Mouse (Mus musculus): ENCODE data around the gene Cutal.
A peak's percentile ranks its signal among the peaks of the same experiment; 100 is the strongest.

Cutal gene

DNA sequence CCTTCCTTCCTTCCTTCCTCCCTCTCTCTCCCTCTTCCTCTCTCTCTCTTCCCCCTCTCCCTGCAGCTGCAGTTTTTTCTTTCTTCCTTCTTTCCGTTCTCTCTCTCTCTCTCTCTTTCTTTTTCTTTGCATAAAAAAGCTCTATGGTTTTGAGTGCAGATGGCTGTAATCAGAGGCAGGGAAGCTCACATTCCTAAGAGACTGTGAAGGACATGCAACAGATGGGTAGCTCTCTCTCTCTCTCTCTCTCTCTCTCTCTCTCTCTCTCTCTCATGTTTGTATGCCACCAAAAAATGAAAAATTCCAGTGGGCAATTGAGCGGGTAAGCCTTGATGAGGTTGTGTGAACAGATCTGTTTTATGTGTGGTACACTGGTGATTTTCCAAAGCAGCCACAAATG is 10.0 kb downstream of the Cutal start:
- DNase-seq: no peak

DNA sequence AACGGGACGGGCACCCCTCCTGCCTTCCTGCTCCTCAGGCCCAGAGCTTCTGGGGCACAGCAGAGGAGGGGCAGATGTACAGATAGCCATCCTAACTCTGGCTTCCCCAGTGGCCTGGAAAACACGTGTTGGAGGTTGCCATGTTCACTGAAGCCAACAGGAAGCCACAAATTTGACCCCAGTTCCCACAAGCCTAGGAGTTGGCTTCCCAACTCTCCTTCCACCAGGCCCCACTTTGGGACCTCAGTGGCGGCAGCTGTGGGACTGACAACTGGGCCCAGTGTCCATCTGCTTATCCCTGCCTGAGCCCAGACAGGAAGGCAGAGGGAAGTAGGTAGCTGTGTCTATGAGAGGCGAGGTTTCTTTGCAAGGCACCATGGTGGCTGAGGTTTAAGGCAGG is 19.8 kb downstream of the Cutal start:
- DNase-seq: peak; percentile 69

DNA sequence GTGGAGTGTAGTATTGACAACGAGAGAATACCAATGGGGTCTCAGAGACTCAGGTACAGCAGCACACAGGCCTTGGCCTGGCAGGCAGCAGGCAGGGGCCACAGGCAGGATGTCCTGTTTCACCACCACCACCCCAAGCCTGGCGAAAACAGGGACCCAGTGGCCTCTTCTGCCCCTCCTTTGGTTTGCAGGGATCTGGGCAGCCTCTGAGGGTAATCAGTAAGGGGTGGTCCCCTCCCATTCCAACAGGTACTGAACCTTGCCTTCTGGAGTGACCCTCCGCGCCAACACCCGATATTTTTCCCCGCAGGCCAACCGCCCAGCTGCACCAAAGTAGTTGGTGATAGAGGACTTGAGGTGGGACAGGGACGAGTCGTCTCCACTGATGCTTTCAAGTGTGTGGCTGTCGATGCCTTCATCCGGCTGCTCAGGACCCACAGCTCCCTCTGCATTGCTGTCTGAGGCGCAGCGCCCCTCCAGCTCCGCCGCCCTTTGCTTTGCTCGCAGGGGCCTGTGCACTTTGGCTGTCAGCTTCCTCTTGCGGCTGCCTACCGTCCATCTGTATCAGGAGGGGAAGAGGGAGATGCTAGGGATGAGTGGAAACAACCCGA is 21.4 kb downstream of the Cutal start:
- peak; percentile 80 for DNase-seq

DNA sequence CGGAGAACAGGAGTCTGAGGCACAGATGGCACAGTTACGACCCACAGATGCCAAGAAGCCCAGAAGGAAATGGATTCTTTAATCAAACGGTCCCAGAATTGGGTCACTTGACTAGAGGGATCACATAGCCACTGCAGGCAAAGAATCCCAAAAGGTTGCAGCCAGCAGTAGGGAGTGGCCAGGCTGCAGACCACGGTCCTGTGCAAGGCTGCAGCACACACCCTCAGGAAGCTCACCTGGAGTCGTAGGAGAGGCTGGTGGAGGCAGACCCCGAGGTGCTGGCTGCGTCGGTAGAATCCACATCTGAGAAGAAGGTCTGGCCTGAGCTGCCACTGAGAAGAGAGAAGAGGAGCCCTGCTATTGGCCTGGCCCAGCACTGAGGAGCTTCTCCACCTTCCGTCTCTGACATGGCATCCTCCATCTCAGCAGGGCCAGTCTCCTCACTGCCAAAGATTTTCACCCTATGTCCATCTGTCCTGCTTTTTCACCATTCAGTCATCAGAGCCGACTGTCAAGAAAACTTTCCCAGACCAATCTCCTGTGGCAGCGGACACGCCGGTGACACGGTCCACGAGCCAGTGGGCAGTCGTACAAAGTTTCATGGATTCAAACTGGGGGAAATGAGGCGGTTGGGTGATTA is 22.7 kb downstream of the Cutal start:
- peak; percentile 83 for DNase-seq

DNA sequence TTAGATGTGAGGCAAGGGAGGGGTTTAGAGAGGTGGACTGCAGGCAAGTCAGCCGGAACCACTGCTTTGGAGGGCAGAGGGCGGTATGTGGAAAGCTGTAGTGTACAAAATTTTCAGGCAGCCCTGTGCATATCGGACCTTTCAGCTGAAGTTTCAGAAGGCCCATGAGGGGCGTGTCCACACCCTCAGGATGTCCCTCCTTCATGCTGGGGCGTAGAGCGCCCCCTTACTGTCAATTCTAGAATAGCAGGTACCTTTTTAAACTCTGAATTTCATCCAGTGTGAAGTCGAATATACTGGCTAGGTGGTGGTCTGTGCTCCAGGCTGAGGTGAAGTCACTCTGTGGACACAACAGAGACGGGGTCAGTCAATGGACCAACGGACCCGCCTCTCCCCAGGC is 23.6 kb downstream of the Cutal start:
- DNase-seq: peak; percentile 90

DNA sequence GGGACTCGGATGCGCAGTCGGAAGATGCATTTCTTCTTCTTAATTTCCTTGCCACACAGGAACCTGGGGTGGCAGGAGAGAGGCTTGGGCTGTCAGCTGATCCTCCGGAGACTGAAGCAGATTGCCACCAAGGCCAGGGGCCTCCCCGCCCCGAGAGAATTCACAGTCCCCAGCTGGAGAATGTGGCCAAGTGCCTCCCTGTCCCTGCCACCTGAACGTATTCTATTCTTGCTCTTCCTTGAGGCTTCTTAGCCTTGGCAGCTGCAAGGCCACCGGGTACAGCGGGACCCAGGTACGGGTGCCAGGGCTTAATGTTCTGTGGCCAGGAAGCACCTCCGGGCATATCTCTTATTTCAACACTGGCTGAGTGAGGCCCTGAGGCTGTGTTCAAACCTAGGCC is 25.5 kb downstream of the Cutal start:
- peak; percentile 83 for DNase-seq

DNA sequence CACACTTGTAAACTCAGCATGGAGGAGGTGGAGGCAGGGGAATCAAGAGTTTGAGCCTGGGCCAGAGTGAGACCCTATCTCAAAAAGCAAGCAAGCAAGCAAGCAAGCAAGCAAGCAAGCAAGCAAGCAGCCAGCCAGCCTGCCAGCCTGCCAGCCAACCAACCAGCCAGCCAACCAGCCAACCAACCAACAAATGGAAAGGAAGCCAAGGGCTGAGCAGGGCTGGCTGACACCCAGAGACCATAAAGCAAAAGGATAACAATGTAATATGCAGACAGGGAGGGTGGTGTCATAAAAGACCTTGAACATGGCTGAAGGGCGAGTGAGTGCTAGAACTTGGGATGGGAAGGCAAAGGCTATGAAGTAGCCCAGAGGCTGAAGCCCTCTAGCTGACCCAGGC is 26.2 kb downstream of the Cutal start:
- peak; percentile 83 for DNase-seq

DNA sequence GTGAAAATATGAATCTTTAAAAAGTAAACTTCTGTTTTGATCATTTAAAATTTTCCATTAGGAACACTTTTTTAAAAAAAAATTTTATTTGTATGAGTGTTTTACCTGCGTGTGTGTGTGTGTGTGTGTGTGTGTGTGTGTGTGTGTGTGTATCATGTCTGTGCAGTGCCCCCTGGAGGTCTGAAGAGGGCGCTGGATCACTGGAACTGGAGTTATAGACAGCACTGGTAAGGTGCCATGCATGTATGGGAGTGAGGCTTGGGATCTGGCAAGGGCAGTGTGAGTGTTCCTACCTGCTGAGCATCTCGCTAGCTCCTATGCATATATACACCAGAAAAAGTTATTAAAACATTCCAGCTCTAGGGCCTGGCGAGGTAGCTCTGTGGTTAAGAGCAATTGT is 27.5 kb downstream of the Cutal start:
- peak; percentile 78 for DNase-seq

DNA sequence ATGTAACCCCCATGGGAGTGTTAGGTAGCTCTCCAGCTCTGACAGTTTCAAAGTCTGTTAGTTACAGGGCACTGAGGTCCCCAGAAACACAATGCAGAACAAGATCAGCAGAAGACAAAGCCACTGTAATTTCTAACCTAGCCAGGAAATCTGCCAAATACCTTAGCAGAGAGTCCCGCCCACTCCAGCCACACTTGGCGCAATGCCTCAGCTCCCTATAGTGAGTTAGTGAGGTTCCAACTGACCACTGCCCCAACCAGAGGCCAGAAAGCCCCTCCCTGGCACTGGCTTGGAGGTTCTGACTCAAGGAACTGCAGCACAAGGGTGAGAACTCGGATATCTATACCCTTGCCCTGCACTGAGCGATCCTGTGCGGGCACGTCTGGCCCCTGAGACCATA is 28.5 kb downstream of the Cutal start:
- peak; percentile 91 for DNase-seq

DNA sequence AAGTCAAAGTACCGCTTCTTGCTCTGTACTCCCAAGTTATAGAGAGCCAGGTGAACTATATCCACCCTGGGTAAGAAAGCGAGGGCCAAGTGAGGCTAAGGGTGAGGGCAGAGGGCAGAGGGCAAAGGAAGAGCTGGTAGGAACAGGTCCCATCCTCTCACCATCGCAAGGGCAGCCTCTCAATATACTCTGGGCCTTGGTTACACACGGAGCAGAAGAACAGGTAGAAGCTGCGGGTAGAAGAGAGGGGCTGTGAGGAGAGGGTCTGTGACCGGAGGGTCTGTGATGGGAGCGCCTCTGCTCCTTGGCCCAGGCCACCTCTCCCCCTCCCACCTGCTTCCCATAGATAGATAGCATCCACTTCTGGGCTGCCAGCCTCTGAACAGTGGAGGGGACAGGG is 29.0 kb downstream of the Cutal start:
- peak; percentile 90 for DNase-seq

DNA sequence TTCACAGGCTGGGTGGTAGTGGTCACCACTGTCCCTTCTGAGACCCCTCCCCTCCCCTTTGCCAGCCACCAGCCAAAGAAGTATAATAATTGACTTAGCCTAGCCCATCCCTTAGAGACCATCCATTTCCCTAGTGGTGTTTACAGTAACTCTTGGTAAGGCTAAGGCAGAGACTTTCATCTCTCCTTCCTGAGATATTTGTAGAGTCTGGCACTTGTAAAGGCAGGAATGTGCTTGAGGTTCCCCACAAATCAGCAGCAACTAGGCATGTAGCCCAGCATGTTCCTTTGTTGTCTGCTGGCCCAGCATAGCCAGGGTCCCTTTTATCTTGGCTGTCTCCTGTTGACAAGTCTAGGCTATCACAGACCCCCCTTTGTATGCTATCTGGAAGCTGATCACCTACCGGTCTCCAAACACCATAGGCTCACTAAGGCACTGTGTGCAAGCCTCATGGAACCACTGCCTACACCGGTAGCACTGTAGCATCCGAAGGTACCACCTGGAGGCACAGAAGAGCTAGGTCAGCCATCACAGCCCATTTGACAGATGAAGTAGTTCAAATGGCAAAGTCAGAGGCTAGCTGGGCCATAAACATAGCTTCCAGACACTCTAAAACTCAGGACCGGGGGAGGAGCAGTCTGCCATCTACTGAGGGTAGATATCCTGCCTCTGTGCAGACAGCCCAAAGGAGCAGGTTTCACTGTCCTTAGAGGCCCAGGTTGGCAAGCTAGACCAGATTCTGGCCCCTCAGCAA is 29.6 kb downstream of the Cutal start:
- peak; percentile 92 for DNase-seq

DNA sequence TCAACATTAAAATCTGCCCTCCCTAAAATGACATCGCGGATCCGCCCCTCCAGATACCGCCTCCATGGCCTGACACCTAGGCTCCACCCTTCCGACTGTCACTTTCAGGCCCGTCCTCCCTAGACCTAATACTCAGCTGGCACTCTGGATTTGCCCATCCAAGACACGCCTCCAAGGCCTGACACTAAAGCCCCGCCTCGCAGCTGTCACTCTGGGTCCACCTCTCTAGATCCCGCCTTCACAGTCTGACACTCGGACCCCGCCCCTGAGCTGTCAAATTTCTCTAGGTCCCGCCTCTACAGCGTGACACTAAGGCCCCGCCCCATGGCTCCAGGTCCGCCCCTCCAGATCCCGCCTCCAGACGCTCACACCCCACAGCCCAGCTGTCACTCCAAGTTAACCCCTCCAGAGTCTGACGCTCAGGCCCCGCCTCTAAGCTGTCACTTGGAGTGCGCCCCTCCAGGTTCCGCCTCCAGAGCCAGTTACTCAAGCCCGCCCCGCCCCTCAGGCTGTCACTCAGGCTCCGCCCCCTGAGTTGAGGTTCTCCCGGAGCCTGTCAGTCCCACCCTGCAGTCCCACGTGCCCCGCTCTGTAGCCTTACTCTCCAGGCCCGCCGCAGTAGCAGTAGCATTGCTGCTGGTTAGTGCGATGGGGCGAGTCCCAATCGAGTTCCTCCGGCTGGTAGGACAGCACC is 30.8 kb downstream of the Cutal start:
- DNase-seq: peak; percentile 100

DNA sequence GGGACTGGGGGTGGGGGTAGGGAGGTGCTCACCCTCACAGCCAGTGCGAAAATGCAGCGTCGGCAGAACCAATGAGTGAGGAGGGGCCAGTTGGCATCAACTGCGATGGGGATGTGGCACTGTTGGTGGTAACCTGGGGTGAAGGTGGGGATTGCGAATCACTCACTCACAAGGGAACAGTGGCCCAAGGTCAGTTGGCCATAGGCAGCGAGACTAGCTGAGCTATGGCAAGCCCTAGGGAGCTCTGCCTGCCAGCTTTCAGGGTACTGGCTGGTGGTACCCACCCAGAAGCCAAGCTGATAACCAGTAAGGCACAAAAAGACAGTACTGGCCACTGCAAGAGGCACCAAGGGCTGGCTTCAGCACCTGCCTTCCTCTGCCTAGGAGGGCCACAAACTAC is 32.2 kb downstream of the Cutal start:
- no peak for DNase-seq

DNA sequence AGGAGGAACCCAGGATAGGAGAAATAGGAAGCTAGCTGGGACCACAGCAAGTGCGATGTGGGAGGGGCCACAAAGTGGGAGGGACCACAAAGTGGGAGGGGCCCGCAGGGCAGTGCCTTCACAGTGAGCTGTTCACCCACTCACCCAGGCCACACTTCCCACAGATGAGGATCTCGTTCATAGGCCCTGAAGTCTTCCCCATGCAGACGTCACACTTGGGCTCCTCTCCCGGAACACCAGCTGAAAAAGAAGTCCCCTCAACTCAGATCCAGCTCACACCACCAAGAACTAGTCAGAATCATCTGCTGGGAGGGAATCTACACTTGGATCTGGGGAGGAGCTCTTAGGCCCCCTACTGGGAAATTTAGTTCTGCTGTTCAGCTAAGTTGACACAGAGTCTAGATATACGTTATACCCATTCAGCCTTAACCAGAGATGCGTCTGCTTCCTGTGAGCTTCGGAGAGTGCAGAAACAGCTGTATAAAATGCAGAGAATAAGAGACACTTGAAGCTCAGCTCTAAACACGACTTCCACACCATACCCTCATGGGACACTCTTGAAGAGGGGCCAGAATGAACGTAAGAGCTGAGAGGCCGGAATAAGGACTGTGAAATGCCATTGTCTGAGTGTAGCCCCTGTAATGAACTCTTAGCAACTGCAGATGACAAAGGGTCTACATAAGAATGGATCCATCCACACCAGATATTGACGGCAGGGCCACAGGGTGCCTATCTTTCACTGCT is 32.8 kb downstream of the Cutal start:
- peak; percentile 98 for DNase-seq

DNA sequence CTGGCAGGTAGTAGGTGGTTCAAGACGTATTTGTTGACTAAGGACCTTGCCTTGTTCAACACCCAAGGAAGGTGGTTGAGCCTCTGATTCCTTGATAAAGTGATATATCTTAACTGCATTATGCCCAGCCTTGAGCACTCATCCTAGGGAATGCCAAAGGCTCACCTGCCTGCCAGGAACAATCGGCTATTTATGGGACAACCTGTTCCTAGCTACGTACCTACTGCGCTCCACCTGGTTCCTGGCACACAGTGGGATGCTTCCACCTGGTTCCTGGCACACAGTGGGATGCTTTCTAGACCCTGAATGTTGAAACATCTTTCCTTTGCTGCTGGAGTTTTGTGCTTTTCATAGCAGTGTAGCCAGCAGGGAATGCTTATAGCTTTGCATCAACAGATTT is 35.5 kb downstream of the Cutal start:
- peak; percentile 78 for DNase-seq

DNA sequence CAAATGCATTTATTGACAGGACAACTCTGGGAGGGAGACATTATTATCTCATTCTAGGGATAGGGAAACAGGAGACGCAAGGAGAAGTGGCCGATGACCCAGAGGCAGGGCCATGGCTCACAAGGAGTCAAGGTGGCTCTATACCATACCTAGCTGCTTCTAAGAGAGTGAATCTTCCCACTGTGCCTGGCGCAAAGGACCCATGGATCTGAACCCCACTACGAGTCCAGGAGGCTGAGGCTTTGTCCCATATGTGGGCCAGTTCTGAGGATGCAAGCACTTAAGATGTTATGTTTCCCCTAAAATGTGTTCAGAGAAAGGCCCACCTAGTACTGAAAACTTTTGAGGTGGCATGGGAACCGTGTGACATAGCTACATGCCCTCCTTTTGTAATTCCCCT is 37.7 kb downstream of the Cutal start:
- peak; percentile 80 for DNase-seq

DNA sequence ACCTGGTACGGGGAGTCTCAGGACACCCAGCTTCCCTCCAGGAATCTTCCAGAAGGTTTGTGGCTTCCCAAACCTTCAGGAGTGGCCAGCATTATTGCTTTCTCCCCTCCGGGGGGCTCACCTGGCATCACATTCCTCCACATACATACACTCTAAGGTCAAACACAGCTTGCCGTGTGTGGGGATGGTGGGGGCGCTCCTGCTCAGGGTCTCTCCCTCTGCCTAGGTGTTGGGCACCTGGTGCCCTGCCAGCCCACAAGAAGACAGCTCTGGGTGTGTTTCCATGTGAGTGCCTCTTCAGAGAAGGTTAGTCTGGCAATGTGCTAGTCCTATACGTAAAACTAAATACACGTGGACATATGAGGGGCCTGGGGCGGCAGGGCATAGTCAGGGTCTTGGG is 38.4 kb downstream of the Cutal start:
- peak; percentile 91 for DNase-seq

DNA sequence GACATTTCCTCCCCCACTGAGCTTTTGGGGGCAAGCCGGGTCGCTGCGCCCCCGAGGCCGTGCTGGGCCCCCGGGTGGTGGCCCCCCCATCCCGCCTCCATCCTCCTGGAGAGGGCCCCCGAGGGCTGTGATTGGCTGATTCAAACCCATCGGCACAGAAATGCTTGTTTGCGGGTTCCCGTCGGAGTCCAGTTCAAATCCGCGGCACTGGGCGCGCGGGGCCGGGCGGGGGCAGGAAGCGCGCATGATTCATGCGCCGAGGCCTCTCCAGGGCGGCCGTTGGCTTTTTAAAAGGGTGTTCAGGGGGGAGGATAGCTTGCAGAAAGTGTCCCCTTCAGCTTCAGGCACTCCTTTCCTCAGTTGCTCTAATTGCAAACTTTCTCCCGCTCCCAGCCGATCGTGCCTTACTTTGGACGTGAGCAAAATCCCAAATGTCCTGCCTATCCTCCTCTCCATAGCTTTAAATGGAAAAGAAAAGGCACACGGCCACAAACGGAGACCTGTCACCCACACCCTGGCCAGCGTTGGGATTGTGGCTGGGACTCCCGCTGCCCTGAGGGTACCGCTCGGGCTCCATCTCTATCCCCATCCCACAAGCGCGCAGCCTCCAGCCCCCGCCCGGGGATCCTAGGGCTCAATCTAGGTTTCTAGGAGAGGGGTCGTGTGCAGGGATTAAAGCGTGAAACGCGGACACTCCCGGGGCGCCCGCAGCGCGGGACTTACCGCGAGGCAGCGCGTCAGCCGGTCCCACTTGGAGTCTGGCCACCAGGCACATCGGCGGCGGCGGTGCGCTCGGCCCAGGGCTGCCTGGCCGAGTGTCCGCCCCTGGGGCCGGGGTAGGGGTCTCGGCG is 39.2 kb downstream of the Cutal start, which contains the start of gene Phf19:
TSS of gene Phf19 (minus strand) at position 809 of the 851 bp plus-strand sequence.
- DNase-seq: peak; percentile 96

DNA sequence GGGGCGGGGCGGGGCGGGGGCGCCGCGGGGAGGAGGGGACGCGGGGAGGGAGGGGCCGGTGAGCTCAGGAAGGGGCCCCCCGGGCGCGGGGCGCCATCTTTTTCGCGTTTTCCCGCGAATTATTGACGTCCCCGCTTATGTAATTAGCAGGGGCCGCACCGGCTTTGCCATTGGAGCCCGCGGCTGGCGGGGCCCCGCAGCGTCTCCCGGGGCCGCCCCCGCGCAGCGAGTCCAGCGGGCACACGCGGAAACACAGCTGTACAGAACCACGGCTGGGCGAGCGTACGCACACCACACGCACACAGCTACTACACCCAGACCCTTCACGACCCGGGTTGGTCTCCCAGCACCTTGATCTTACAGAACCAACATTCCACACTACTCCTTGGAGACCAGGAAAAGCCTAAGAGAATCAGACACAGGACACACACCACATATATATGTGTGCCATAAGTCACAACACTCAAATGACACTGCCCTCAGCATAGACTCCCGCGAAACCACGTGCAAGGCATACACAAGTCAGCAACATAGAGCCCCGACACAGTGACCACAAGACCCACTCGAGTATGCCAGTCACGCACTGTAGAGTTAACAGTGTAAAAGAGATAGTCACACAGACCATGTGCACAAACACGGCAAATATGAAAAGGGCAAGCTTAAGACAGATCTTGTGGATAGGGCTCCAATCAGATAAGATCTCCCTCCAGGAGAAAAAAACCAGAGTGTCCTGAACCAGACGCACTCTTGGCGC is 40.0 kb downstream of the Cutal start:
- peak; percentile 98 for DNase-seq

DNA sequence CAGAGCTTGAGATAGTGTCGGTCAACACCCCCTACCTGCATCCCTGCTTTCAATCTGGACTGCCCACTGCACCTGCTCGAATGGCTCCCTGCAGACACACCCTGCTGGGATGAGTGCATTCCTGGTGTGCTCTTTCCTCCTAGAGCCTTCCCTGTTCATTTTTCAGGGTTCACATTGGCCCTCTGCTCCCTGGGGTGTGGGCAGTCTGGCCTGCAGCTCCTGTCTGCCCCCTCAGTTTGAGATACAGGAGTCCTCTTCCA is 40.6 kb downstream of the Cutal start:
- no peak for DNase-seq

DNA sequence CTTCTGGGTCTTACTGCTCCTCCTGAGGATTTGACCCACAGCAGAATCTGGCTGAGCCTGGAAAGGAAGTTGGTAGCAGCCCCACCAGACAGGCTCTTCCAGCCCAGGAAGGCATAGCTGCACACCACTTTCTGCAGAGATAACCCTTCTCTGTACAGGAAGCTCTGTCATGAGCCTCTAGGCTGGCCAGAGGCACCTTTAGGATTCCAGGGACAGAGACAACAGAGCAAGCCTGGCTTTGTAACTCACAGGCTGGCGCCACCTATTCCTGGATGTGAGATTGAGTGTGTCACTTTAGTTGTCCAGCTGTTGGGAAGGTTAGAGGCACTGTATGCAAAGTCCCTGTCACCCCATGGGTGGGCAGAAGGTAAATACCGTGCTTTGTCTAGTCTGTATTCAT is 40.9 kb downstream of the Cutal start:
- DNase-seq: no peak

Measured in heart, adult 11 months (tissue).